Mouse (Mus musculus): ENCODE measurements around the gene Ccdc57.

GRCm38 (mm10) chr11:120955701-120956100, 23.0 kb upstream of the Ccdc57 start:
- TF ChIP-seq GATA1 (IDR thresholded peaks at IDR 0.05; ENCODE audit: borderline replicate concordance, low read length) (no peak), CTCF (IDR thresholded peaks at IDR 0.05; ENCODE audit: low read depth, low read length) (no peak)
